Mouse (Mus musculus) left cerebral cortex, postnatal 4 days (tissue): Measurements from ENCODE around the gene Hsf4. TPM values are rescaled to one million over a fixed set of nuclear protein-coding genes. Genes with fewer than 3 reads are reported as not detected.
"Not testable (repeated sequence)": the region's sequence is repeated elsewhere in the genome, so short reads cannot be mapped to it uniquely, and the experiment has no call there.

Experiments used
- DNase-seq: peaks from one replicate; pipeline ENCODE4 v3.0.0-alpha.2; 2022
- intact Hi-C: fragments of 180-260 bp; cut with DNase I; formaldehyde crosslinking; loops from one replicate; pipeline ENCODE4 v1.15.1; 2025
- total RNA-seq, 2 experiments: library from RNA; stranded (reverse); gene quantifications; 2 replicates each; pipeline ENCODE4 v1.2.3; 2021

Gene Hsf4
- total RNA-seq, result under 1 TPM; 0.28 to 0.50 TPM

DNA sequence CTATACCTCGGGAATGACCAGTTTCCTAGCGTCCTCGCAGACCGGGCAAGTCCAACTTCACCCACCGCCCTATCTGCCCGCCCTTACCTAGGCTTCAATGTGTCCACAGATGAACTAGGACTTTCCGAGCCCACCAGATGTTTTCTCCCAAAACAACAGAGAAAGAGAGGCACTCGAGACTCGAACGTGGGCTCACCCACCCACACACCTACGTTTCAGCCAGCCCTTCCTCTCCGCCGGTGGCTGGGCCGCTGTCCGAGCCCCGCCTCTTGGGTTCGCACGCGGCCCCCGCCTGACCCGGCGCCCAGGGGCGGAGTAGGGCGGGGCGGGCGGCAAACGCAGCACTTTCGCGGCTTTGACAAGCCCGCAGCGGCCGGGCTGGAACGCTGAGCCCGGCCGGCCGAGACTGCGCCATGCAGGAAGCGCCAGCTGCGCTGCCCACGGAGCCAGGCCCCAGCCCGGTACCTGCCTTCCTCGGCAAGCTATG is at the start of gene Hsf4:
Gene Hsf4 (plus strand): TSS at position 341 of the 487 bp plus-strand sequence.
- no peak for DNase-seq

DNA sequence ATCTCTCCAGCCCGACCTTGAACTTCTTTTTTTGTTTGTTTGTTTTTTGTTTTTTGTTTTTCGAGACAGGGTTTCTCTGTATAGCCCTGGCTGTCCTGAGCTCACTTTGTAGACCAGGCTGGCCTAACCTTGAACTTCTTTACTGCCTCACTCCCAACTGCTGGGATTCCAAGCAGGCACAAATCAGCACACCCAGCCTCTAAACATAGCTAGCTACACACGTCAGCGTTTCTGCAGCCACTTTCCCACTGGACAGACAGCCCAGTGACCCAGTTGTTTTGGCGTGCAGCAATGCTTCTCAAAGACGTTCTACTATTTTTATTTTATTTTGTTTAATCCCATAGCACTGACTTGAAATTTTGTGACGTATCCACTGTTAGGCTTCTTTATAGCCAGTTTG is 45.8 kb upstream of the Hsf4 start:
- DNase-seq, result no peak
- intact Hi-C loops, result loop anchor here (10.0 kb wide), 1 partner anchor 569 kb away; no protein-coding TSS in a partner anchor

More for the DNA sequence above, at the start of gene Hsf4:
- intact Hi-C loops, result no loop called here

- intact Hi-C loops, result loop anchor here (10.0 kb wide), 1 partner anchor 570 kb away; no protein-coding TSS in a partner anchor
- peak; percentile 95 for DNase-seq
These were observed 45.0 kb upstream of the Hsf4 start, which contains the start of gene D230025D16Rik for GRCm38 (mm10) chr8:105224413-105225271. D230025D16Rik (plus strand) TSS chr8:105225145.

DNA sequence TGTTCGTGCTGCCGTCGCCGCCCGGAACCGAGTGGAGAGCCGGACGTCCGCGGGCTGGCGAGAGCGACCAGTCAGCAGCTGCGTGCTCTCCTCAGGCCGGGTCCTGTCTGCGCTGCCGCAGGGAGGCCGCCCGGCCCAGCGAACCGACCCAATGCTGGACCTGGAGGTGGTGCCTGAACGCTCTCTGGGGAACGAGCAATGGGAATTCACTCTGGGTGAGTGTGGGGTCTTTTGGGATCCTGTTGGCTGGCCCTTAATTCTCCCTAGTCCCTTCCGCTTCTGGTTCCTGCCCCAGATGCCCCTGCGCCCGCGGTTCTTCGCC is 44.4 kb upstream of the Hsf4 start:
- no peak for DNase-seq
- intact Hi-C loops, result loop anchor here (10.0 kb wide), 1 partner anchor 570 kb away; no protein-coding TSS in a partner anchor

GRCm38 (mm10) chr8:105225917-105226316 is 43.7 kb upstream of the Hsf4 start:
- no peak for DNase-seq
- intact Hi-C loops, result loop anchor here (10.0 kb wide), 1 partner anchor 571 kb away; no protein-coding TSS in a partner anchor

- DNase-seq, result no peak
- intact Hi-C loops, result no loop called here
These were observed 37.9 kb upstream of the Hsf4 start for GRCm38 (mm10) chr8:105231503-105232320.

DNA sequence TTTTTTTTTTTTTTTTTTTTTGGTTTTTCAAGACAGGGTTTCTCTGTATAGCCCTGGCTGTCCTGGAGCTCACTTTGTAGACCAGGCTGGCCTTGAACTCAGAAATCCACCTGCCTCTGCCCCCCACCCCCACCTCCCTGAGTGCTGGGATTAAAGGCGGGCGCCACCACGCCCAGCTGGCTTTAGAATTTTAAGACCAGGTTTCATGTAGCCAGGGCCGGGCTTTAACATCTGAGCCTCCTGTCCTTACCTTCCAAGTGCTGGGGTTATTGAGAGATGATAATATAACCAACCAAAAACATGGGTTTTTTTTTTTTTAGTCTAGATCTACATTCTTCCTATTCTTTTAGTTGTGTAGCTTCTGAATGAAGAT is 37.3 kb upstream of the Hsf4 start:
- intact Hi-C loops, DNase-seq: not testable (repeated sequence)

- intact Hi-C loops, result no loop called here
- no peak for DNase-seq
These were observed 36.3 kb upstream of the Hsf4 start for GRCm38 (mm10) chr8:105233126-105233935.

GRCm38 (mm10) chr8:105235206-105235605 is 34.4 kb upstream of the Hsf4 start:
- DNase-seq, result no peak
- intact Hi-C loops, result no loop called here

DNA sequence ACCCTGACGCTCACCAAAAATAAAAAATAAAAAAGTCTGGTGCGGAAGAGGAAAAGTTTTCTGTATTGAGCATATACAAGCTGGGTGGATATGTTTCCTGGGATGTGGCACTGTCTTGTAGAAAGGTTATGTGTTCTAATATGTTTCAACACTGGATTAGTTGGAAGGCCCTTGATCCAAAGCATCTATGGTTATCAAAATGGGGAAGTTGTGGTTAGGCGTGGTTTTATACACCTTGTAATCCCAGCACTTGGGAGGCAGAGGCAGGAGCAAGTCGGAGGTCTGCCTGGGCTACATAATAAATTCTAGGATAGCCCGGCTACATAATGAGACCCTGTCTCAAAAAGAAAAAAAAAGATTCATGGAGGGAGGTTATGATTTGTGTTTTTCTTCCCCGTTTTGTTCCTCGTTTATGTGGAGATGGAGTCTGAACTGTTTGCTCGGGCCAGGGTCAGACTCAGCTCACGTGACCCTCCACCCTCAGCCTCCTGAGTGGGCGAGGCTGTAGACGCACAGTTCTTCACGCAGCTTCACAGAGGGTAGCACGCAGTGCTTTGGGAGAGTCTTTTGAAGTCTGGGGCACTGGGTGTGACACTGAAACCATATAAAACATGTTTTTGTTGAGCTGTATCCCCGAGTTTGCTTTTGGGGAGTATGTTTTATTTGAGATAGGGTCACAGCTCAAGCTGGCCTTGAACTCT is 32.0 kb upstream of the Hsf4 start:
- no peak for DNase-seq

DNA sequence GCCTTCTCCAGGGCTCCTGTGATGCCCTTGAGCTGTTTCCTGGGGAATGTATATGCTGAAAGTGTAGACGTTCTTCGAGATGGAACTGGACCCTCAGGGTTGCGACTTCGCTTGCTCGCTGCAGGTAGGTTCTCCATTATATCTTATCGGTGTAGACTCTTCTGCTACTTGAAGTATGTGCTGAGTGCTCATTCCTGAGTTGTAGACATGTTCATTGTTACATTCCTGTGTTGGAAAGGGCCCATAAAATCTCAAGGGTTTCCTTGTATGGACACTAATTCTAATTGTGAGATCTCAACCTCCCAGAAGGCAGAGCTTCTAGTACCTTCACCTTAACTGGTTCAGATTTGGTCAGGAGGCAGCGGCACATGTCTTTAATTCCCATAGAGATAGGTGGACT is 28.6 kb upstream of the Hsf4 start:
- intact Hi-C loops, result no loop called here
- no peak for DNase-seq

More for the DNA sequence above, 32.0 kb upstream of the Hsf4 start:
- intact Hi-C loops, result no loop called here

DNA sequence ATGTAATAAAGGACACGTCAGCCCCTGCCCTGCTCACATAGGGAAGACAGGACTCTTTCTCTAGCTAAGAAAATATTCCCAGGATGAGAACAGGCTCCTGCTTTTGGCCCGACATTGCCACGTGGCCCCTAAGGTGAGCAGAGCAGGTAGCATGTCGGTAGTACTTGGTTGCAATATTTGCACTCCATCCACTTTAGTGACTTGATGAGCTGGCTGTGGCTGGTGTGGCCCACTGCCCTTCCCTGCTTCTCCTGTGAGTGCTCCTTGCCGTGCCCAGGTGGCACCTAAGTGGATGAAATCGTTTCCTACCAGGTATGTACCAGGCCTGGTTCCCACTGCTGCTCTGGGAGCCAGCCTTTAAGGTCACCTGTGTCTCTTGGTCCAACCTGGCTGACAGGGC is 17.6 kb upstream of the Hsf4 start:
- intact Hi-C loops, result no loop called here
- no peak for DNase-seq

DNA sequence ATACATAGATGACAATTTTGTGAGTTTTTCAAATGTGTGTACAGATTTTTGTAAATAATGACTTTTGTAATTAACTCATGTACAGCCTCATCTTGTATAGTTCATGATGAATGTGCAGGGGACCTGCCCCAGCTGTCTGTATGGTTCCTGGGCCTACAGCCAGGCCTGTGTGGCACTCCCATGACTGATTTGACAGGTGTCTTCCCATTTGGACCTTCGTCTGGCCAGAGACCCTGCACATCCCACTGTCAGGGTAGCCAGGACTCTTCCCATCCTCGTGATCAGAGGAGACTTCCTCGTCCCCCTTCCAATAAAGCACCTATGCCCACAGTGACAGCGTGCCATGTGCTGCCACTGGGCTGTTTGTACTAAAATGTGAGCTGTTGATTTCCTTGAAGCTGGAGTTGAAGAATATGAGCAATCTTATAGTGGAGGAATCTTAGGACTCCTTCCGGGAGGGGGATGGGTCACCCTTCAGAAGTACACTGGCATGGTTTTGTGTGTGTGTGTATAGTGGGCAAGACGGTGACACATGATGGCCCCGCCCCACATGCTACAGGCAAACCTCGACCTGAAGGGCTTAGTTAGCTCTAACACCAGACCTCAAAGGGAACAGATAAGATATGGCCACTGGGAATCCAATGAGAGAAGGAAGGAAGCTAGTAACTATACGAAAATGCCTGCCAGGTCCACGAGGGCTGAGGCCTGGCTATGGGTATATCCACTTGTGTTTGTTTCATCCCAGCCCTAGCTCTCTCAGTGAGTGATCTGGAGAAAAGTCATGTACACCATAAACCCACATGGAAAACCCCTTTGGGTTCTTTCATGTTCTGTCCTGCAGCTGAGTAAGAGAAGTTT is 16.7 kb upstream of the Hsf4 start:
- intact Hi-C loops, result no loop called here
- DNase-seq, result no peak

DNA sequence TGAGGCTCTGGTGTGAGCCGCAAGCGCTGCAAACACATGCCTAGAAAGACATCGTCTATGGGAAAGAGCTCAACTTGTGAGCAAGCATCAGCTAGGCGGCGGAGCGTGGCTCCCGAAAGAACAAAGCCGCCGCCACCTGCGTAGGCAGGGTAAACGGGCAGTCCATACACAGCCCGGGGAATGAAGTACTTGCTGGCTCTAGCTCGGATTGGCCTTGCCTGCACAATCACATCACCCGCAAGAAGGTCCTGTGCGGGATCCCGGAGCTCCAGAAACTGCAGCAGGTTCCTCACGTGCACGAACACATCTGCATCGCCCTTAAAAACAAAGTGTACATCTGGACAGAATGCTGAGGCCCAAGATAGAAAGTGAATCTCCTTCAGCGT is 15.8 kb upstream of the Hsf4 start:
- no peak for DNase-seq
- intact Hi-C loops, result no loop called here

DNA sequence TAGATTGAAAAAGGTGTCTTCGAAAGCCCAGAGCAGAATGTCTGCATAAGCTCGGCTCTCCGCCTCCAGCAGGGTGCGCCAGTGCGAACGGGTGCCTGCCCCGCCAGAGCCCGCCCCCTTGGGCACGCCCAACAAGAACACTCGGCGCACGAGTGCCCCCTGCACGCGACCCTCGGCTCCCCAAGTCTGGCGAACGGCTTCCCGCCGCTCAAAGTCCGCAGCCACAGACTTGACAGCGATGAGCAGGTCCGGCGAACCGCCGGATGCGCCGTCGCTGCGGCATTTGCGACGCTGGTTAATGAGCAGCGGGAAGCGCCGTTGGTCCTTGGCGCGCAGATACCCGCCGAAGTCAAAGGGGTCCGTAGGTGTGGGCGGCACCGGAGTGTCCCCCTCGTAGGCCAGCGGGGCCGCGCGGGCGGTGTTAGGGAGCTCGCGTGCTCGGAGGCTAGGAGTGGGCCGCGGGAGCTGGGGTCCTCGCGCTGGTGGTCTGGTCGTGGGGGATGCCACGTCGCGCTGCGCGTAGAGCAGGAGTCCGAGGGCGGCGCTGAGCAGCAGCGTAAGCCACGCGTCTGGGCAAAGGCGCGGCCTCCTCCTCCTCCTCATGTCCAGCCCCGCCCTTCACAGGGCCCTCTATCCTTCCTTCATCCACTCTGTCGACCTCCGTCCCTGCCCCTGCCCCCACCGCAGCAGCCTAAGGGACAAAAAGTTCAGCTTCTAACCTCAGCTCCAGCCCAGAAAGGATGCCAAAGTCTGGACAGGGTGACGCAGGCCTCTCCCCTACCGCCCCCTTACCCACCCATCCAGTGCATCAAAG is 15.2 kb upstream of the Hsf4 start:
- peak; percentile 95 for DNase-seq
- intact Hi-C loops, result no loop called here

DNA sequence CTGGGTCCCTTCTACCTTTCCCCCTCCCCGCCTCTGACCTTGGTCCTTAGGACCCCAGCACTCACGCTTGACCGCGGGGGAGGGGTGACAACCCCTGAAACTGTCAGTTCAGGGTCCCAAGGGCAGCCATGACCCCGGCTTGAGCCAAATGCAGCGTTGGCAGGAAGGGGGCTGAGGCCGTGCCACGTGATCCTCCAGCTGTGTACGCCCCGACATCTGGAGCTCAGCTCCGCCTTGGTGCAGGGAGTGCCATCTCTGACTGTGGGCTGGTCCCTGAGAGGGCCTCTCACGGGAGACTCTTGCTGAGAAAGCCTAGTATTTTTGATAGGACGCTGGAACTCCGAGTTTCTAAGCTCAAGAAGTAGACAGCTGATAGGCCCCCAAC is 14.6 kb upstream of the Hsf4 start, which contains the start of gene B3gnt9:
Gene B3gnt9 (minus strand): TSS at position 188 of the 385 bp plus-strand sequence.
- no peak for DNase-seq
- intact Hi-C loops, result no loop called here

GRCm38 (mm10) chr8:105257318-105258114 is 12.1 kb upstream of the Hsf4 start:
- intact Hi-C loops, result no loop called here
- no peak for DNase-seq
